Mouse (Mus musculus): ENCODE data around the gene Slc9b1. TPM values are rescaled to one million over a fixed set of nuclear protein-coding genes. Genes with fewer than 3 reads are reported as not detected.

The Slc9b1 gene
- polyA plus RNA-seq, 1 experiment: 0.21 TPM

DNA sequence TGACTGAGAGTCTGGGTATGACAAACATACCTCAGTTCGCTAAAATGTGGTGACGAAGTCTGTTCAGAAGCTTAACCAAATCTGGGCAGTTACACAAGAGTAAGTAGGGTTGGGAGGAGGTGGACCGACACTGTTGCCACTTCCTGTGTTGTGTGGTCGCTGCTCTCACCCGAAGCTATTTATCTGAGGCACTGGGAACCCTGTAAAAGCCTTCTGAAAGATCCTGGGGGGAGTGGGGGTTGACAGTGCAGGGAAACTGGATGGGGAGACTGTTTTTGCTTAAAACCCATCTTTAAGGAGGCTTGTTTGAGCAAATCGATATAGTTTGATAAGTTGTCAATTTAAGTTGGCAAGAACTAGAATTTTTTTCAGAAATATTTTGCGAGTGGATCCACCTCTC is 92.4 kb downstream of the Slc9b1 start:
- peak; percentile 47; the same call in 1 of the 2 replicates for TF ChIP-seq POLR2A (IDR thresholded peaks at IDR 0.05; ENCODE audit: borderline replicate concordance, extremely low read depth, low read depth, low read length)
- TF ChIP-seq CTCF (IDR thresholded peaks at IDR 0.05; ENCODE audit: insufficient read depth, low read length): no peak
- Histone ChIP-seq H3K4me3 (replicated peaks; ENCODE audit: extremely low read depth, low read depth, low read length) (peak overlapping the region; percentile 98), H3K4me1 (ENCODE audit: control insufficient read depth, insufficient read depth, low read length) (peaks cover 12% of the 10 kb centered on the region)
- DNase-seq: peak; percentile 35
- WGBS: 2% methylated on average over 7 of the region's 7 CpGs

DNA sequence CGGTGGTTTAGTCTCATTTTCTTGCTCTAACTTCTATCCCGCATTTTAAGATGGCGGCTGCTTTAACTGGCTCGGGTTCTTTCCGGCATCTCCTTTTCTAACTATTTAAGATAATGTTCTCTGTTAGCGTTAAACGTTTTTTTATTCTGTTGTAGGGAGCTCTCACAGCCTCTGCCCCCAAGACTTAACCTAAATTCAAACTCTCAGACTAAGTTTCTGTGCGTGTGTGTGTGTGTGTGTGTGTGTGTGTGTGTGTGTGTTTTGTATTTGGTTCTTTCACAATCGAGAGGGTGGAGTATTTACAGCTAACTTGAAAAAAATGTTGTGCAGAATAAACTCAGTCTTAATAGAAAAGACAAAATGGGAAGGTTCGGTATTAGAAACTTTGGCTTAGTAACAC is 92.8 kb downstream of the Slc9b1 start:
- DNase-seq: no peak
- 3% methylated on average over 10 of the region's 10 CpGs for WGBS
- H3K4me3 ChIP-seq (replicated peaks; ENCODE audit: extremely low read depth, low read depth, low read length): peak overlapping the region; percentile 98
- TF ChIP-seq POLR2A (IDR thresholded peaks at IDR 0.05; ENCODE audit: borderline replicate concordance, extremely low read depth, low read depth, low read length): no peak
- TF ChIP-seq CTCF (IDR thresholded peaks at IDR 0.05; ENCODE audit: insufficient read depth, low read length): no peak
- H3K4me1 ChIP-seq (ENCODE audit: control insufficient read depth, insufficient read depth, low read length): peaks cover 12% of the 10 kb centered on the region

- Histone ChIP-seq H3K4me3 (replicated peaks; ENCODE audit: extremely low read depth, low read depth, low read length) (no peak overlapping the region), H3K4me1 (ENCODE audit: control insufficient read depth, insufficient read depth, low read length) (peaks cover 19% of the 10 kb centered on the region)
- DNase-seq: no peak
- TF ChIP-seq POLR2A (IDR thresholded peaks at IDR 0.05; ENCODE audit: borderline replicate concordance, extremely low read depth, low read depth, low read length) (no peak), CTCF (IDR thresholded peaks at IDR 0.05; ENCODE audit: insufficient read depth, low read length) (no peak)
Observed at GRCm38 (mm10) chr3:135444930-135445329, 97.1 kb downstream of the Slc9b1 start.

Other genes with a start within 250 kb of the Slc9b1 start
- 0.07 and 0.31 TPM in 2 replicates for gene Cenpe, start 135.5 kb upstream of the Slc9b1 start, polyA plus RNA-seq (2012; rRNA removed)
- gene Bdh2, start 66.8 kb upstream of the Slc9b1 start, polyA plus RNA-seq (2012; rRNA removed): 1.1 and 1.2 TPM in 2 replicates
- gene Slc9b2, start 40.3 kb upstream of the Slc9b1 start, polyA plus RNA-seq (2012; rRNA removed): 0.05 and 0.14 TPM in 2 replicates
- 14.1 and 19.3 TPM in 2 replicates for gene Cisd2, start 75.9 kb downstream of the Slc9b1 start, polyA plus RNA-seq (2012; rRNA removed)
- gene Ube2d3, start 90.1 kb downstream of the Slc9b1 start, polyA plus RNA-seq (2012; rRNA removed): 287 and 312 TPM in 2 replicates
- gene Manba, start 137.6 kb downstream of the Slc9b1 start, polyA plus RNA-seq (2012; rRNA removed): 6.3 and 9.8 TPM in 2 replicates